Mouse (Mus musculus) olfactory bulb, adult 2 months (tissue): ENCODE measurements around the gene Pced1b. TPM values are rescaled to one million over a fixed set of nuclear protein-coding genes. Genes with fewer than 3 reads are reported as not detected.

Experiments
- H3K27ac ChIP-seq: fragments of 200-500 bp; 2 replicates; pipeline ENCODE4 v1.5.1; 2012; ENCODE audit warnings: low read depth, low read length; ENCODE audit not compliant: insufficient read depth
- H3K4me1 ChIP-seq: fragments of 200-500 bp; 2 replicates; pipeline ENCODE4 v1.6.1; 2012; ENCODE audit warnings: low read length; ENCODE audit not compliant: control insufficient read depth, insufficient read depth
- H3K4me3 ChIP-seq: fragments of 200-500 bp; 2 replicates; pipeline ENCODE4 v1.5.1; 2012; ENCODE audit warnings: mild to moderate bottlenecking, low read depth, low read length, moderate library complexity; ENCODE audit not compliant: insufficient read depth
- CTCF ChIP-seq: fragments of 200-500 bp; IDR thresholded peaks from 2 replicates; pipeline ENCODE4 v1.5.1; 2012; ENCODE audit warnings: low read depth, mild to moderate bottlenecking, low read length, moderate library complexity; ENCODE audit not compliant: insufficient read depth
- POLR2A ChIP-seq: fragments of 200-500 bp; IDR thresholded peaks from 2 replicates; pipeline ENCODE4 v1.6.1; 2012; ENCODE audit warnings: mild to moderate bottlenecking, low read depth, low read length, moderate library complexity; ENCODE audit not compliant: insufficient read depth
- WGBS: fragments of 180-500 bp; shearing (Covaris S2); methylation state at CpG from one replicate; pipeline ENCODE4 v1.1.7; 2018; 5-methylcytosine and 5-hydroxymethylcytosine counted together
- polyA plus RNA-seq: library from polyadenylated mRNA; stranded (reverse); fragments of >200 nt; gene quantifications from 2 replicates; pipeline ENCODE4 v1.2.4, GENCODE M21; 2012; ENCODE audit warnings: low replicate concordance; ENCODE audit not compliant: missing spikeins, insufficient read depth, insufficient read length

The Pced1b gene
- polyA plus RNA-seq, 1 experiment, result not detected

DNA sequence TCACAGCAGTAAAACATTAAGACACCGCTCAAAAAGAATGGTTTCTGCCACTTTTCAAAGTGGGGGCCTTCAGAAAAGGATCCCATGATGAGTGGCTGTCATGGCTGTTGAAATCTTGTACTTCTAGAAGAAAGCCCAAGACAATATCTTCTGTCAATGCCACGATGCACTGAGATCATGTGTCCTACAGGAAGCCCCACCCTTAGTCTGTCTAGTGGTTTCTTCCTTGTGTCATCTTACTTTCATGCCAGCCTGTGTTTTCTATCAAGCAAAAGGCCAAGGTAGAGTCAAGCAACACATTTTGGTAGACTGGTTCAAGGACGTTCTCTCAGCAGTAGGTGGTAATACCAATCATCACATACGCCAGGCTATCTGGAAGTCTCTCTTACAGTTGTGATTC lies 142.7 kb downstream of the Pced1b start:
- no peaks in the 10 kb centered on the region for H3K4me1 ChIP-seq
- WGBS, result 97% methylated on average over 4 of the region's 4 CpGs
- H3K27ac ChIP-seq, result no peak overlapping the region
- H3K4me3 ChIP-seq, result no peak overlapping the region
- no peak for TF ChIP-seq POLR2A
- TF ChIP-seq CTCF, result no peak

DNA sequence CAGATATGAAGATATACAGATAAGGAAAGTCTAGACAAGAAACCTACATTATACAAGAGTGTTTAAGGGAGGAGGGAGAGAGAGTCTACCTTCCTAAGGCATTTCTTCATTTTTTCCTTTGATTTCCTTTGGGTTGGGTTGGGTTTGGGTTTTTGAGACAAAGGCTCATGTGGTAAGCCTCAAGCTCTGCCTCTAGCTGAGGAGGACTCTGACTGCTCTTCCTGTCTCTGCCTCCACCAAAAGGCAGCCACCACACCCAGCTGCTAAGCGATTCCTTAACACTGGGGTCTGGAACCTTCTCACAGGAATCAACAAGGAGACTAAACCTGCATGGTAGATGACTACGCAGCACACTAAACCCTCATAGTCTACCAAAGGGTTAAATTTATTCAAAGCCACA lies 143.9 kb downstream of the Pced1b start:
- Histone ChIP-seq H3K27ac (no peak overlapping the region), H3K4me1 (no peaks in the 10 kb centered on the region), H3K4me3 (no peak overlapping the region)
- WGBS, result 96% methylated on average over 2 of the region's 2 CpGs
- no peak for TF ChIP-seq CTCF
- no peak for TF ChIP-seq POLR2A

DNA sequence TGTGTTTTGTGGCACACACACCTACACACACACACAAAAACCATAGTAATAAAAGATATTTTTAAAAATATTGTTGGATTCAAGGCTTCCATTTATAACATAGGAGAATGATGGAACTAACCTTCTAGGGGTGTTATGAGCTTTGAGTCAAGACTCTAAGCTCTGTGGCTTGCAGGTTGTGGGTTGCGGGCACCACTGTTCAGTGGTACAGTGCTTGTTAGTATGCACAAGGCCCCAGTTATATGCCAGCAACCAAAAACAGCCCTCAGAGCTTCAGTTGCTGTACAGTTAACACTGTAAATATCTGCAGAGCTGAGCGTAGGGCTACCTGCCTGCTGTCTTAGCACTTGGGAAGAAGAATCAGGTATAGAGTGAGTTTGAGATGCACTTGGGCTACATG lies 144.5 kb downstream of the Pced1b start:
- 99% methylated on average over 2 of the region's 2 CpGs for WGBS

DNA sequence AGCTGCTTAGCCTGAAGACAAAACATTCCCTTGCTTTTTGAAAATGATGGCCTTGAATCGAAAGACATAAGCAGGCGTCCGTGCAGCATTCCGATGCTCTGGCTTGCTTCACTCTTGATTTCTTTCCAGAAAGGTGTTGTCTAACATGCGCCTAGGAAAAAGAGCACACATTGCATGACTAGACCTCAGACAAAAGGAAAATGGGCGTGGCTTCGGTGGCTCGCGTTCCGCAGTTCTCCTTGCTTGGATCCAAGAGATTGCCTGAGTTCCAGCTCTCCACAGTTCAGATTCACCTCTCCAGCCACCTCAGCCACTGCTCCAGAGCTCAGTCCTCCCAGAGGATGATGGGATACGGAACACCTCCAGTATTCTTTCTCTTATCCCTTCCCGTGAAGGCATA lies 147.7 kb downstream of the Pced1b start:
- no peak overlapping the region for H3K4me3 ChIP-seq
- no peak for TF ChIP-seq POLR2A
- no peak for TF ChIP-seq CTCF
- no peak overlapping the region for H3K27ac ChIP-seq
- WGBS, result 60% methylated on average over 12 of the region's 12 CpGs
- no peaks in the 10 kb centered on the region for H3K4me1 ChIP-seq

More for the DNA sequence above, 144.5 kb downstream of the Pced1b start:
- TF ChIP-seq POLR2A (no peak), CTCF (no peak)
- H3K4me3 ChIP-seq, result no peak overlapping the region
- H3K4me1 ChIP-seq, result no peaks in the 10 kb centered on the region
- H3K27ac ChIP-seq, result no peak overlapping the region

DNA sequence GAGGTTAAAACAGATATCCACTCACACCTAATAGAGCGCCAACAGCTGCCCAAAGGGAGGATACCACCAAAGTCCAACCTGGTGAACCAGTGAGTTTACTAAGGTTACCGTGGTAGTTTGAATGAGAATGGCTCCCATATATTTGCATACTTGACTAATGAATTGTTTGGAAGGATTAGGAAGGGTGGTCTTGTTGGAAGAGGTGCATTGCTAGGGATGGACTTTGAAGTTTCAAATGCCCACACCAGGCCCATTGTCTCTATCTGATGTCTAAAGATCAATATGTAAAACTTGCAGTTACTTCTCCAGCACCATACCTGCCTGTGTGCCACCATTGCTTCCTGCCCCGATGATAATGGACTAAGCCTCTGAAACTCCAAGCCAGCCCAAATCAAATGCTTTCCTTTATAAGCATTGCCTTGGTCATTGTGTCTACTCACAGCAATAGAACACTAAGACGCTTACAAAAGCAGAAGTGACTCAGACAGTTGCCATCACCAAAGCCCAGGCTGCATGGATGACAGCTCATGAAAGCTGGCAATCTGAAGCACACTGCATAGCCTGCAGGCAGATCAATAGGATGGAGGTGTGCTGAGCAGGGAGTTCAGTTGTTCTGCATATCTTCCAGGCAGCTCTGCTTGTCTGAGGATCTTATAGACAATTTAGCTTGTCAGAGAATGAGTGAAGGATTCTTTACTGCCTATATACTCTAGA lies 149.8 kb downstream of the Pced1b start:
- WGBS, result 91% methylated on average over 4 of the region's 4 CpGs
- Histone ChIP-seq H3K27ac (no peak overlapping the region), H3K4me1 (no peaks in the 10 kb centered on the region), H3K4me3 (no peak overlapping the region)
- TF ChIP-seq POLR2A, result no peak
- no peak for TF ChIP-seq CTCF

DNA sequence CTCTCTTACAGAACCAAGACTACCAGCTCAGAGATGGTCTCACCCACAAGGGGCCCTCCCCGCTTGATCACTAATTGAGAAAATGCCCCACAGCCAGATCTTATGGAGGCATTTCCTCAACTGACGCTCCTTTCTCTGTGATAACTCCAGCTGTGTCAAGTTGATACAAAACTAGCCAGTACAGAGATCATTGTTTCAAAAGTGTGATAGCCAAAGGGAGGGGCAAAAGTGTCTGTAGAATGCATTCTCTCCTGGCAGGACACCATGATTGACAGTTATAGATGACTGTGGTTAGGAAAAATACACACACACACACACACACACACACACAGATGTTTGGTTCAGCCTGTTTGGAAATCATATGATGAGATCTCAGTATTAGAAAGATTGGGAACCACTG lies 150.9 kb downstream of the Pced1b start:
- no peak overlapping the region for H3K4me3 ChIP-seq
- 94% methylated on average over 2 of the region's 2 CpGs for WGBS
- TF ChIP-seq CTCF, result no peak
- no peak for TF ChIP-seq POLR2A
- H3K27ac ChIP-seq, result no peak overlapping the region
- H3K4me1 ChIP-seq, result no peaks in the 10 kb centered on the region

DNA sequence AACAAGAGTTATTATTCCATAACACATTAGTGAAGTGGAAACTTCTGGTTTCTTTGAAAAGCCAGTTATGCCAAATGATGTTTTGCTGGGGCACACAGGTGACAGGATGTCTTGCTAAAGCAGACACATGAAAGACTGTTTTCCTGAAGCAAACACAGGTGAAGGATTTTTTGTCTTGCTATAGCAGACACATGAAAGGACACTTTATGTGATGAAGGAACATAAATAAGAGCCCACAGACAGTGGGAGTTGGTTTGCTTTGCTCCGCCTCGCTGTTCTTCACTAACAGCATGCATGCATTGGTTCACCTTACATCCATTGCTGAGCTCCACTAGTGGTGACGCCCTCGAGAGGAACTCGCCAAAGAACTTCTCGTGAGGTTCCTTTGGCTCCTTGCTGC lies 154.0 kb downstream of the Pced1b start:
- no peak overlapping the region for H3K4me3 ChIP-seq
- 84% methylated on average over 6 of the region's 6 CpGs for WGBS
- H3K4me1 ChIP-seq, result no peaks in the 10 kb centered on the region
- no peak for TF ChIP-seq POLR2A
- no peak for TF ChIP-seq CTCF
- H3K27ac ChIP-seq, result no peak overlapping the region

DNA sequence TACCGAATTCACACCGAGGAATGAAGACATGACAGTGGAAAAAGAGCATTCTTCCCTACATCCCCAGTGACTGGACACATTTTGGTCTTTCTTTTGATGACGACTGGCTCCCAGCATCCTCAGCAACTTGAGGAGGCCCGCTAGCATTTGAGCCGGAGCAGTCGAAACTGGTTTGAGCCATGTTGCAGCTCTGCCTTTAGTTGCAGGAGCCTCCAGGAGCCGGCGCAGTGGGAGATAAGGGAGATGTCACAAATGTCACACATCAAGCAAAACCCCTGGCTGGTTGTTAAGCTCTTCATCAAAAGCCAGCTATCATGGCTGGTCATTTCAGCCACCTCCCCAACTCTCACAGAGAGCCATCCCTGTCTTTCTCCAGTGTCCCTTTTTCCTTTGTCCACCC lies 157.6 kb downstream of the Pced1b start:
- Histone ChIP-seq H3K4me3 (no peak overlapping the region), H3K4me1 (no peaks in the 10 kb centered on the region; the same call in 1 of the 2 replicates), H3K27ac (no peak overlapping the region)
- TF ChIP-seq POLR2A (no peak), CTCF (no peak)
- WGBS, result 91% methylated on average over 8 of the region's 8 CpGs

DNA sequence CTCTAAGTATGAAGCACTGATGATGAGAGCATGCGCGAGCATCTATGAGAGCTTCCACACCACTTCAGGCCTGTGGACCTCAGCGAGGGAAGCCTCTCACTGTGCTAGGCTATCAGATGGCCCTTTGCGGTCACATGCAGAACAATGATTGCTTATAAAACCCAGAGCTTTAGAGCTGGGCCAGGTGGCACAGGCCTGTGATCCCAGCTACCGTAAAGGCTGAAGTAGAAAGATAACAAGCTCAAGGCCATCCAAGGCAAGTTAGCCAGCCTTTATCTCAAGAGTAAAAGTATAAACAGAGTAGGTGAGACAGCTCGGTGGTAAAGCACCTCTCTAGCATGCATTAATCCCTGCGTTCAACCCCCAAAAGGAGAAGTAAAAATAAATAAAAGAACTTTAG lies 158.1 kb downstream of the Pced1b start:
- TF ChIP-seq CTCF (no peak), POLR2A (no peak)
- WGBS, result 94% methylated on average over 7 of the region's 7 CpGs
- no peaks in the 10 kb centered on the region; the same call in 1 of the 2 replicates for H3K4me1 ChIP-seq
- no peak overlapping the region for H3K27ac ChIP-seq
- no peak overlapping the region for H3K4me3 ChIP-seq

DNA sequence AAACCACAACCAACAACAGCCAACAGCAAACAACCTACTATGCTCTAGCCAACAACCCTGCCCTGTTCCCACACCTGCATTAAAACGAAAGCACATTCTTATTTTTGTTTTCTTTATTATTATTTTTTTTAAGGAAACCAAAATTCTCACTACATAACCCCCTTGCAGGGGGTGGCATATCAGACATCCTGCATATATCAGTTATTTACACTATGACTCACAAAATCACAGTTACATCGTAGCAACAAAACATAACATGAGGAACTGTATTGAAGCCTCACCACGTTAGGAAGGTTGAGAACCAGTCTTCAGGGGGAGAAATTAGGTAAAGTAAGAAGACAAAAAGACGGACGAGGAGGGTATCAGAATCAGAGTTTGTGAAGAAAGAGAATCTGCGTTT lies 159.2 kb downstream of the Pced1b start:
- WGBS, result 87% methylated on average over 6 of the region's 6 CpGs
- H3K4me3 ChIP-seq, result no peak overlapping the region
- TF ChIP-seq POLR2A (no peak), CTCF (no peak)
- no peaks in the 10 kb centered on the region; the same call in 1 of the 2 replicates for H3K4me1 ChIP-seq
- no peak overlapping the region for H3K27ac ChIP-seq
